In genomic region chr16:89960904-89961303, GRCm38 (mm10) we compare ENCODE assay signal across 8 mouse cellular contexts.
DNase-seq lines count a peak whose midpoint lies in the region; ATAC-seq lines count a peak whose summit lies in the region.

No protein-coding gene starts in this region.

- no peak overlapping the region for H3K9ac ChIP-seq in kidney, embryonic 15.5 days
- H3K9ac ChIP-seq in embryonic facial prominence, embryonic 13.5 days, result peak overlapping the region; percentile 77; the same call in 1 of the 2 replicates
- no peak overlapping the region for H3K9ac ChIP-seq in hindbrain, embryonic 16.5 days (ENCODE audit: low read depth, low read length)
- H3K9ac ChIP-seq in midbrain, embryonic 15.5 days, result no peak overlapping the region

- DNase-seq in kidney, adult 11 months, result no peak
- no peak for DNase-seq in natural killer cell, adult 2 months (ENCODE audit: low spot score in 2 of 2)
- no peak for DNase-seq in adrenal gland, adult (ENCODE audit: inconsistent age in 2 of 2, low spot score in 1 of 2)
- DNase-seq in cerebellum, postnatal 36 days, result no peak

- no peaks in the 10 kb centered on the region for H3K9me3 ChIP-seq in kidney, embryonic 15.5 days (replicated peaks)
- H3K9me3 ChIP-seq in embryonic facial prominence, embryonic 13.5 days, result no peaks in the 10 kb centered on the region
- peaks cover 2% of the 10 kb centered on the region for H3K9me3 ChIP-seq in hindbrain, embryonic 16.5 days (ENCODE audit: control insufficient read depth, low read length)
- 0 out of 2 replicates have a peak, but pooled peaks cover 3% of the 10 kb centered on the region for H3K9me3 ChIP-seq in midbrain, embryonic 15.5 days

- H3K36me3 ChIP-seq in kidney, embryonic 15.5 days, result no peaks in the 10 kb centered on the region
- no peaks in the 10 kb centered on the region; the same call in 1 of the 2 replicates for H3K36me3 ChIP-seq in embryonic facial prominence, embryonic 13.5 days
- no peaks in the 10 kb centered on the region for H3K36me3 ChIP-seq in hindbrain, embryonic 16.5 days (ENCODE audit: control insufficient read depth, insufficient read depth, low read length)
- no peaks in the 10 kb centered on the region for H3K36me3 ChIP-seq in midbrain, embryonic 15.5 days (replicated peaks)

- H3K4me1 ChIP-seq in kidney, embryonic 15.5 days, result peaks cover 41% of the 10 kb centered on the region
- H3K4me1 ChIP-seq in embryonic facial prominence, embryonic 13.5 days, result peaks cover 39% of the 10 kb centered on the region
- peaks cover 12% of the 10 kb centered on the region for H3K4me1 ChIP-seq in hindbrain, embryonic 16.5 days (ENCODE audit: control insufficient read depth, insufficient read depth, low read depth, low read length)
- peaks cover 22% of the 10 kb centered on the region for H3K4me1 ChIP-seq in midbrain, embryonic 15.5 days

- H3K4me2 ChIP-seq in kidney, embryonic 15.5 days, result peak overlapping the region; percentile 90
- peak overlapping the region; percentile 86 for H3K4me2 ChIP-seq in embryonic facial prominence, embryonic 13.5 days
- H3K4me2 ChIP-seq in hindbrain, embryonic 16.5 days (ENCODE audit: low read length), result peak overlapping the region; percentile 85
- H3K4me2 ChIP-seq in midbrain, embryonic 15.5 days, result peak overlapping the region; percentile 77

- peak overlapping the region; percentile 50 for H3K4me3 ChIP-seq in kidney, embryonic 15.5 days (replicated peaks)
- peak overlapping the region; percentile 52 for H3K4me3 ChIP-seq in embryonic facial prominence, embryonic 13.5 days
- H3K4me3 ChIP-seq in hindbrain, embryonic 16.5 days (ENCODE audit: low read length), result peak overlapping the region; percentile 42
- H3K4me3 ChIP-seq in midbrain, embryonic 15.5 days, result peak overlapping the region; percentile 34

- no peaks in the 10 kb centered on the region for H3K27me3 ChIP-seq in kidney, embryonic 15.5 days
- H3K27me3 ChIP-seq in embryonic facial prominence, embryonic 13.5 days, result no peaks in the 10 kb centered on the region
- H3K27me3 ChIP-seq in hindbrain, embryonic 16.5 days (replicated peaks; ENCODE audit: control insufficient read depth, insufficient read depth, low read length), result no peaks in the 10 kb centered on the region
- 0 out of 2 replicates have a peak, but pooled peaks cover 6% of the 10 kb centered on the region for H3K27me3 ChIP-seq in midbrain, embryonic 15.5 days (replicated peaks)

- H3K27ac ChIP-seq in kidney, embryonic 15.5 days, result no peak overlapping the region
- H3K27ac ChIP-seq in embryonic facial prominence, embryonic 13.5 days, result peak overlapping the region; percentile 87; the same call in 1 of the 2 replicates
- no peak overlapping the region for H3K27ac ChIP-seq in hindbrain, embryonic 16.5 days (ENCODE audit: low read depth, low read length)
- no peak overlapping the region for H3K27ac ChIP-seq in midbrain, embryonic 15.5 days

- ATAC-seq in kidney, embryonic 15.5 days (replicated peaks; ENCODE audit: low FRiP score), result no peak; the same call in 1 of the 2 replicates
- ATAC-seq in embryonic facial prominence, embryonic 13.5 days (ENCODE audit: insufficient number of reproducible peaks, insufficient read depth, low FRiP score, low TSS enrichment, low read depth), result no peak
- ATAC-seq in hindbrain, embryonic 16.5 days, result 0 out of 2 replicates have a peak, but pooled peaks have one; percentile 18
- ATAC-seq in midbrain, embryonic 15.5 days (replicated peaks), result no peak

- WGBS in kidney, embryonic 15.5 days, result 13% methylated on average over 7 of the region's 8 CpGs
- 20% methylated on average over 6 of the region's 8 CpGs for WGBS in embryonic facial prominence, embryonic 13.5 days
- WGBS in hindbrain, embryonic 16.5 days, result 18% methylated on average over 7 of the region's 8 CpGs
- WGBS in midbrain, embryonic 15.5 days, result 23% methylated on average over 6 of the region's 8 CpGs
